Mouse (Mus musculus) mouse trophoblast stem cell (cell line): ENCODE measurements around the gene Morn3.

Experiments
- in situ Hi-C, 2 experiments: fragments of 300-500 bp; cut with MseI, MboI; formaldehyde crosslinking; loops; 2 replicates in 1 of 2; 3 replicates in 1 of 2; pipeline ENCODE4 v1.15.1; 2025

Gene Morn3

DNA sequence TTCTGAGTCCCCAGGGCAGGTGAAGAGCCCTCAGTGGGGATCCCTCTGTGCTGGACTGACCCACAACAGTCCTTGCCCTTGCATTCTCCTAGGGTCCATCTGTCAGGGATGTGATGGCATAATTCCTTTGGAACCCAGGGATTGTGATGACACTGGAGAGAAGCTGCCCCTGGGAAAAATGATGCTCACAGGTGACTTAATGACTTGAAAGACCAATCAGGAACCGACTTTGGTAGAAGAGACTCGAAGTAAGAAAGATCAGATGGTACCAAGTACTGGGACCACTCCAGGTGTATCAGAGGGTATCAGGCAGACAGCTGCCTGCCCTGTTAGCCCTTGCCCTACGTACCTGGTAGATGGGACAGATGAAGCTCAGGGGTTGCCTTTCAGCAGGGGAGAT is at the start of gene Morn3:
Gene Morn3, minus strand, starts transcription at position 101 of the 400 bp plus-strand sequence.
- in situ Hi-C loops: no loop called here

GRCm38 (mm10) chr5:123096299-123096698 is 49.5 kb upstream of the Morn3 start:
- in situ Hi-C loops: no loop called here

- in situ Hi-C loops: no loop called here
Observed at GRCm38 (mm10) chr5:123094238-123094991, 47.6 kb upstream of the Morn3 start.

GRCm38 (mm10) chr5:123093077-123093633 is 46.3 kb upstream of the Morn3 start:
- in situ Hi-C loops: no loop called here

DNA sequence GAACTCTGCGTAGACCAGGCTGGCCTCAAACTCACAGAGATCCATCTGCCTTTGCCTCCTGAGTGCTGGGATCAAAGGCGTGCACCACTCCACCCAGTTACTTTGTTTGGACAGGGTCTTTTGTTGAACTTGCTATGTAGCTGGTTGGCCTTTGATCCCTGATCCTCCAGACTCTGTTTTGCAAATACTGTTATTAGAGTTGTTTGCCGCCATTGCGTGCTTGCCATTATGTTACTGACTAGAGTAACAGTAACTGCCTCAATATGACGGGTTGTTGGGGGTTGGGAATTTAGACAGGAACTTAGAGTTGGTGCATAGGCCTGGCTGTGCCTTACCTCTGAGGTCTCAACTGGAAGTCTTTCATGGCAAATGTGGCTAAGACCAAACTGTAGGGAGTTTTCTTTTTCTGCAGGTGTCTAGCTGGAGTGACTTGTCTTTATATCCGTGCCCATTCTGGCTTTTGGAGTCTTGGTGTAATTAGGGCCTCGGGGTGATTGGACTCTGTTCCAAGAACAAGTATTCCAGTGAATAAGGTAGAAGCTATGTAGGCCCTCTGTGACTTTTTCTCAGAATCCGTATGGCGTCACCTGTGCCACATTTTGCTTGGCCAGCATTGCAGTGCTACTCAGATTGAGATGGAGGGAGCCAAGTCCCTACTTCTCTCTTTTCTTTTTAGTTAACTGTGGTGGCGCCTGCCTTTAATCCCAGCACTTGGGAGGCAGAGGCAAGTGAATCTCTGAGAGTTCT is 43.9 kb upstream of the Morn3 start:
- in situ Hi-C loops: no loop called here

GRCm38 (mm10) chr5:123088784-123089183 is 42.0 kb upstream of the Morn3 start:
- in situ Hi-C loops: no loop called here

GRCm38 (mm10) chr5:123086501-123086900 is 39.7 kb upstream of the Morn3 start:
- in situ Hi-C loops: no loop called here

DNA sequence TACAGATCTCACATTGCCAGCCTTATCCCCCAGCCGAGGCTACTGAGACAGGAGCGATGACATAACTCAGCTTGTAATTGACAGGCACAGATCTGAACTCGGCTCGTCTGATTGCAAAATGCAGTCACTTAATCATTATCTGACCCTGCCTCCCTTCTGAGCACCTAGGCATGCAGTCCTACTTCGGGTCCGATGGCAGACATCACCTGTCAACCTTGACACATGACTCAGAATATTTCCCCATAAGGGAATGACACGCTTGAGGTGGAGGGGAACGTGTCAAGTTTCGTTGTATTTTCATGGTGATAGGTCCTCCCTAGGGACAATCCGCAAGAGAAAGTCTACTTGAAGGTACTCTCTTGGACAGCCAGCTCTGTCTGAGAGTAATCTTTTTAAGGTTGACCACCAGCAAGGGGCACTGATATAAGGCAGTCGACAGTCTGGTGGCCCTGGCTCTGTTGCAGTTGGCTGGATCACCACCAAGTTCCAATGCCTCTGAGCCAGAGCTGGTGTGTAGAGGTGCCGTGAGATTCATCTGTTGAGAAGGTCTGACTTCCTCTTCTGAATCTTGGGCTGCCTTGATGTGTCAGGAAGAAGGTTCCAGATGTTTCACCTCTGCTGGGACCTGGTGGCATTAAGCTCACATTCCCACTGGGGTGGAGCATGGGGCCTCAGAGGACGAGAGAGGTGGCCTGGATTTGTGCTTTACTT is 36.7 kb upstream of the Morn3 start:
- in situ Hi-C loops: no loop called here

DNA sequence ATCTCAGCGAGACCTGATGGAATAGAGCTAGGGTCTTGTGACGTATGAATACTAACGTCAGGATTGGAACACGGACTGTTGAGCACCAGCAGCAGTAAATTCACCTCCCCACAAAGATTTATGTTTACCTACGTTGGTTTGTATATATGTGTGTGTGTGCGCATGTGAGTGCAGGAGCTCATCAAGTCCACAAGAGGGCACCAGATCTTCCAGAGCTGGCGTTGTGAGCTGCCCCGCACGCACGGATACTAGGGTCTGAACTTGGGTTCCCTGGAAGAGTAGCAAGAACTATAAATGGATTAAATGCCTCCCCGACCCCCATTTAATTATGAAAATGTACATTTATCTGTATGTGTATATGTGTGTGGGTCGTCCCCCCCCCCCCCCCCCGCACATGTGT is 33.7 kb upstream of the Morn3 start:
- in situ Hi-C loops: no loop called here

- in situ Hi-C loops: no loop called here
Observed at GRCm38 (mm10) chr5:123080041-123080440, 33.2 kb upstream of the Morn3 start.

DNA sequence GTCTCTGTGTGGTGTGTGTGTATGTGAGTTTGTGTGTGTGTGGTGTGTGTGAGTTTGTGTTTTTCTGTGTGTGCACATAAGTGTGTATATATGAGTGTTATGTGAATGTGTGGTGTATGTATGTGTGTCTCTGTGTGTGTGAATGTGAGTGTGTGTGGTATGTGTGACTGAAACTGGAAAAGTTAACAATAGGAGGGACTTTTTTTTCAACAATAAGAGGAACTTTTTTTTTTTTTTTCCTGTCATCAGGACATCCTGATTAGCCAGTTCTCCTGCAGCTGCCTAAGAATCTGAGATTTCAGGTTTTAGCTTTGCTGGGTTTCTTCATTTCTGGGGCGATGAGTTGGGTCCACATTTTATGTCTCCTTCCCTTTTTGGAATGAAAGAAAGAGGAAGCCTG is 32.8 kb upstream of the Morn3 start:
- in situ Hi-C loops: no loop called here

GRCm38 (mm10) chr5:123076419-123077281 is 29.8 kb upstream of the Morn3 start:
- in situ Hi-C loops: no loop called here

DNA sequence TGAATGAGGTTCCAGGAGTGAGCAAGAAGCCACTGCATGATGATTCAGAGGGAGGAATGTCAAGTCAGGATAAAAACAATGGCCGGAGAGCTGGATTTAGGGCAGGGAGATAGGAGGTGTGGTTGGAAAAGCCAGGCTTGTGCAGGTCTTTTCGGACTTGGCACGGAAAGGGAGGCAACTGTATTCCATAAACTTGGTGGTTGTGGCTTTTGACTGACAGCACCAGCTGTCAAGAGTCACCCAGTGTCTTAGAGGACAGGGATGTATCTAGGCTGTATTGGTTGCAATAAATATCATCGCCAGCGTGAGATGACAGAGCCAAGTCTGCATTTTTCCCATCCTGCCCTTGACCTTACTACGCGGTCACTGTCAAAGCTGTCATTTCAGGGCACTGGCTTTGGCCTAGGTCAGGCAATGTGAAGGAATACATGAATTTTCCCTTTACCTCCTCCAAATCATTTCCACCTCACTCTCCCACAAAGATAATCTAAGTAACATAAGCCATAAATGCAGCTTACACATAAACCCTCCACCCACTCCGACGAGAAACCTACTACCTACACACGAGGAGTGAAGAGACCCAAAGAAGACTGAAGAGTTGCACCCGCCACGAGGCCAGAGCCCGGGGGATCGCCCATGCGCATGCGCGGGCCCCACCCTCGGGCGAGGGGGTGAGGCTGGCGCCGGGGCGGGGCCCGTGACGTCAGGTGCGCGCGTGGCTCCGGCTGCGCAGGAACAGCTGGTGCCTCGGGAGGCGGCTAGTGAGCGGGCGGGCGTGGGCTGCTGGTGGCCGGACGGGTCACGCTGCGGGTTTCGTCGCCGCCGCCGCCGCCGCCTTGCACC is 29.0 kb upstream of the Morn3 start:
- in situ Hi-C loops: no loop called here

DNA sequence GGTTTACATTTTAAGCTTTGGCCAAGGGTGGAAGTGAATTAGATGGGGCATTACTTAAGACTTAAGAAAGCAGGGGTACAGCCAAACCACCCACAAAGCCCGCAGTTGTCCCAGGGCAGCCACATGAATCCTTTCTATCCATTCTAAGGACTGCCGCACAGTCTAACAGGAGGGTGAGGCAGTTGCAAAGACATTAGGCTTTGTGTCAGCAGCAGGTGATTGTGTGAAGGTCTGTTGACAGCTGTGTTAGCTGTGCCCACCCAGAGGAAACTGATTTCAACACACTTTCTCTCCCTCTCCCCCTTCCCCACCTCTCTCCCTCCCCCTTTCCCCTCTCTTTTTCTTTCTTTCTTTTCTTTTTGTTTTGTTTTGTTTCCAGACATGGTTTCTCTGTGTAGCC is 21.9 kb upstream of the Morn3 start:
- in situ Hi-C loops: loop anchor here (5.0 to 10.0 kb wide), 2 partner anchors 46 to 104 kb away; no protein-coding TSS in a partner anchor

- in situ Hi-C loops: loop anchor here (5.0 to 10.0 kb wide), 2 partner anchors 47 to 104 kb away; no protein-coding TSS in a partner anchor
Observed at GRCm38 (mm10) chr5:123068115-123068514, 21.3 kb upstream of the Morn3 start, which contains the start of gene Tmem120b. TSS of gene Tmem120b (plus strand) at chr5:123068415.

DNA sequence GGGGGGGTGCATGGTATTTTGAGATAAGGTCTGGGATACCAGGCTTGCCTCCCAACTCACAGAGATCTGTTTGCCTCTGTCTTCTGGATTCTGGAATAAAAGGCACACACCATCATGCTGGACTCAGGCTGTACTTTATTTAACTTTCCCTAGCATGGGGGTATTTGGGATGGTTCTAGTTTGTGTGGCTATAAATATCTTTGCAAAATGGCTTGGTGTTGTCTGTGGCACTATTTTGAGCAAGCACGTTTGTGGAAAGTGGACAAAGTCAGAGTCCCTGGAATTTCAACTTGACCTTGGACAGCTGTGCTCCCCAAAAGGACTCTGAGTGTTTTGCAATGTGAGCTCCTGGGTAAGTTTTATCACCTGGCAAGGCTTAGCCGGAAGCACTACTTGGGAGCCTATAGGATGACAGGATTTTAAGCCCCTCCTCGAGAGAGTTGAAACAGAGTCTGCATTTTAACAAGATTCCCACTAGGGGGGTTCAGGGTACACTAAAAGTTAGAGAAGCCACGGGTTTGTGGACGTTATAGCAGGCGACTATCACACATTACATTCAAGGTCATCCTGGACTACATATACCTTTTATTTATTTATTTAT is 20.7 kb upstream of the Morn3 start:
- in situ Hi-C loops: loop anchor here (5.0 to 10.0 kb wide), 2 partner anchors 47 to 105 kb away; no protein-coding TSS in a partner anchor

- in situ Hi-C loops: loop anchor here in 1 of 2 experiments (5.0 to 10.0 kb wide), 2 partner anchors 51 to 108 kb away; no protein-coding TSS in a partner anchor
Observed at GRCm38 (mm10) chr5:123064207-123064606, 17.4 kb upstream of the Morn3 start.

DNA sequence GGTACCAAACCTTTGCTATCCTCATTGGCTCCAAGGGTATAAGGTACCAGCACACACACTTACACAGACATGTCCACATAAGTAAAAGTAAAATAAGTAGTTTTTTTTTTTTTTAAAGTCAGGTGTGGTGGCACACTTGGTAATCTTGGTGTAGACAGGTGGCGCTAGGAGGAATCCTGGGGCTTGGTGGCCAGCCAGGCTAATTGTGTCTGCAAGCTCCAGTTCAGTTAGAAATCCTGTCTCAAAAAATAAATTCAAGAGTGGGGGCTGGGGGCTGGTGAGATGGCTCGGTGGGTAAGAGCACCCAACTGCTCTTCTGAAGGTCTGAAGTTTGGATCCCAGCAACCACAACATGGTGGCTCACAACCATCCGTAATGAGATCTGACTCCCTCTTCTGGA is 16.3 kb upstream of the Morn3 start:
- in situ Hi-C loops: loop anchor here in 1 of 2 experiments (5.0 to 10.0 kb wide), 2 partner anchors 52 to 109 kb away; no protein-coding TSS in a partner anchor

DNA sequence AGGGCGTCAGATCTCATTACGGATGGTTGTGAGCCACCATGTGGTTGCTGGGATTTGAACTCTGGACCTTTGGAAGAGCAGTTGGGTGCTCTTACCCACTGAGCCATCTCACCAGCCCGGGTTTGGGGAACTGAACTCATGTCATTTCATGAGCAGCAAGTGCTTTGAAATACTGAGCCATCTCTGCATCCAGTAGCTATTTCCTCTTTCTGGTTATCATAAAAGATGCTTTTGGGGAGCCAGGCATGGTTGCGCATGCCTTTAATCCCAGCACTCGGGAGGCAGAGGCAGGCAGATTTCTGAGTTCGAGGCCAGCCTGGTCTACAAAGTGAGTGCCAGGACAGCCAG is 14.6 kb upstream of the Morn3 start:
- in situ Hi-C loops: loop anchor here in 1 of 2 experiments (5.0 to 10.0 kb wide), 2 partner anchors 53 to 111 kb away; no protein-coding TSS in a partner anchor
